Mouse (Mus musculus) bone marrow, adult 2 months (tissue): ENCODE results near the gene Tulp2.

Experiments used
- CTCF ChIP-seq: fragments of 200-500 bp; IDR thresholded peaks from 2 replicates; pipeline ENCODE4 v1.5.1; 2011; ENCODE audit warnings: low read length, control low read depth; ENCODE audit not compliant: control insufficient read depth, insufficient read depth
- POLR2A ChIP-seq: fragments of 200-500 bp; IDR thresholded peaks from 2 replicates; pipeline ENCODE4 v1.6.1; 2011; ENCODE audit warnings: low read depth, mild to moderate bottlenecking, control low read depth, low read length, borderline replicate concordance; ENCODE audit not compliant: control insufficient read depth

GRCm38 (mm10) chr7:45519345-45520120, 37.9 kb downstream of the Tulp2 start:
- no peak for TF ChIP-seq CTCF
- TF ChIP-seq POLR2A, result no peak
